Mouse (Mus musculus) intestine, postnatal 0 days (tissue): ENCODE measurements around the gene Nrxn3. TPM values are rescaled to one million over a fixed set of nuclear protein-coding genes. Genes with fewer than 3 reads are reported as not detected.

ENCODE experiments used
- ATAC-seq: fragments of 200-750 bp; cut with Nextera tagmentation; 2 replicates; pipeline ENCODE4 v1.8.0; 2017; ENCODE audit warnings: mild to moderate bottlenecking, moderate TSS enrichment, moderate library complexity
- H3K27ac ChIP-seq: fragments of 300-500 bp; sonication (generic); 2 replicates; pipeline ENCODE4 v1.5.1; 2014; ENCODE audit warnings: mild to moderate bottlenecking, low read depth, low read length, moderate library complexity
- H3K27me3 ChIP-seq: fragments of 300-500 bp; sonication (generic); replicated peaks from 2 replicates; pipeline ENCODE4 v1.6.1; 2014; ENCODE audit warnings: low read length, mixed read lengths; ENCODE audit not compliant: control insufficient read depth, insufficient read depth
- H3K36me3 ChIP-seq: fragments of 300-500 bp; sonication (generic); 2 replicates; pipeline ENCODE4 v1.6.1; 2014; ENCODE audit warnings: mild to moderate bottlenecking, moderate library complexity; ENCODE audit not compliant: control insufficient read depth, insufficient read depth
- H3K4me1 ChIP-seq: fragments of 300-500 bp; sonication (generic); replicated peaks from 2 replicates; pipeline ENCODE4 v1.6.1; 2014; ENCODE audit warnings: antibody characterized with exemption, low read length, mixed read lengths; ENCODE audit not compliant: control insufficient read depth, insufficient read depth
- H3K4me2 ChIP-seq: fragments of 300-500 bp; sonication (generic); replicated peaks from 2 replicates; pipeline ENCODE4 v1.6.1; 2014; ENCODE audit warnings: low read depth, mild to moderate bottlenecking, moderate library complexity
- H3K4me3 ChIP-seq: fragments of 300-500 bp; sonication (generic); 2 replicates; pipeline ENCODE4 v1.5.1; 2014; ENCODE audit warnings: low read depth, low read length
- H3K9ac ChIP-seq: fragments of 300-500 bp; sonication (generic); 2 replicates; pipeline ENCODE4 v1.6.1; 2014; ENCODE audit warnings: mild to moderate bottlenecking, low read depth, low read length
- H3K9me3 ChIP-seq: fragments of 300-500 bp; sonication (generic); 2 replicates; pipeline ENCODE4 v1.6.1; 2016; ENCODE audit warnings: mixed run types; ENCODE audit not compliant: control insufficient read depth
- CTCF ChIP-seq: sonication (generic); IDR thresholded peaks from 2 replicates; pipeline ENCODE4 v1.5.1; 2016; ENCODE audit warnings: low read depth, mild to moderate bottlenecking, control low read depth, antibody characterized with exemption, moderate library complexity
- WGBS: fragments of 180-500 bp; shearing (Covaris S2); extraction: QIAGEN DNeasy Blood & Tissue Kit; methylation state at CpG from one replicate; pipeline ENCODE4 v1.1.7; 2014; 5-methylcytosine and 5-hydroxymethylcytosine counted together
- polyA plus RNA-seq: library from polyadenylated mRNA; unstranded; fragments of >200 nt; fragmentation: Nextera tagmentation; extraction: Ambion mirVana; gene quantifications from 2 replicates; pipeline ENCODE4 v1.2.1, GENCODE M21; 2015

Nrxn3 gene
- polyA plus RNA-seq, 1 experiment from 2014 or later = 0.47 TPM

DNA sequence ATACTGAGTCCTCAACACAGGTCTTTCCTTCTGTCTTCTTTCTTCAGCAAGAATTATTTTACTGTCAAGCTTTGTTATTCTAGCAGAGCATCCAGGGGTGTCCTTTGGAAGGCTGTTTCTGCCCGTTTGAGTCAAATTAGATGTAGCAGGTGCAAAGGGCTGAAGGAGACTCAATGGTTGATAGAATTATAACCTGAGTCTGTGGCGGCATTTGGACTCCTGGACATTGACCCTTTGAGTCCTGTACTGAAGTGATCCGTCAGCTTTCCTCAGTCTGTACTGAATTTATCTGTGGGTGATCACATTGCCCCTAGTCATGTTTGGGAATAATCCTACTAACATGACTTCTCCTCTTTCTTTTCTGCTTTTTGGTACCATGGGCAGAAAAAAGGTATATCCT lies 234.8 kb downstream of the Nrxn3 start:
- no peaks in the 10 kb centered on the region for H3K9me3 ChIP-seq
- WGBS = 66% methylated on average over 3 of the region's 3 CpGs
- H3K9ac ChIP-seq = no peak overlapping the region
- H3K4me1 ChIP-seq = no peaks in the 10 kb centered on the region
- H3K27me3 ChIP-seq = no peaks in the 10 kb centered on the region
- H3K27ac ChIP-seq = no peak overlapping the region
- no peak for ATAC-seq
- no peak for TF ChIP-seq CTCF
- no peaks in the 10 kb centered on the region for H3K36me3 ChIP-seq
- no peak overlapping the region for H3K4me2 ChIP-seq
- H3K4me3 ChIP-seq = no peak overlapping the region

DNA sequence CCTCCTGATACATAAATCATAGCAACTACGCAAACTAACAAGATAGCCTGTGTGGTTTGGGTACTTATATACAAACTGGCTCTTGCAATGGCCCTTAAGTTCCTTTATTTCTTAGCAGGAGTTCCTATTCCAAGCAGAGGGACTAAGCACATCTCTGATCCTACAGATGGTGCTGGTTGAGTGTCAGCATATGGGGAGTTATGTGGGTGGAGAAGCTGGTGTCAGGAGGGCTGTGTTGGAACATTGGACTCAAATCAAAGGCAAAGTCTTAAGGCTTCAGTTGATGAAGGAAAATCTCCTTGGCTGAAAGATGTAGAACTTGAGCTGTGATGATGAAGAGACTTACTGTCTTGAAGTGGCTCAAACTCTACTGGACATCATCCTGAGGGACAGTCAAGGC lies 238.1 kb downstream of the Nrxn3 start:
- Histone ChIP-seq H3K4me3 (no peak overlapping the region), H3K4me2 (no peak overlapping the region), H3K27ac (no peak overlapping the region), H3K9me3 (no peaks in the 10 kb centered on the region), H3K4me1 (no peaks in the 10 kb centered on the region), H3K27me3 (no peaks in the 10 kb centered on the region), H3K9ac (no peak overlapping the region), H3K36me3 (no peaks in the 10 kb centered on the region)
- 92% methylated on average over 1 of the region's 1 CpGs for WGBS
- TF ChIP-seq CTCF = no peak
- ATAC-seq = no peak

DNA sequence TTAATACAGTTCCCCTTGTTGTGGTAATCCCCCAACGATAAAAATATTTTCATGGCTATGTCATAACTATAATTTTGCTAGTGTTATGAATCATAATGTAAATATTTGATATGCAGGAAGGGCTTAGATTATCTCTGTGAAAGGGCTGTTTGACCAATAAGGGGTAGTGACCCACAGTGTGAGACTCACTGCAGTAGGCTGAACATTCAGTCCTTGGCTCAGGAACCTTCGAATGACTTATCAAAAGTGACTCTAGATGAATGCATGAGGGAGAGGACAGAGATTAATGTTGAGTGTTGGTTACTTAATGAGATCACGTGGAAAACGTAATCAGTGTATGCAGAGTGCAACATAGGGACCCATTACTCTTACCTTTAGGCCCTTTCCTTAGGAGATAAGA lies 243.7 kb downstream of the Nrxn3 start:
- ATAC-seq = no peak
- Histone ChIP-seq H3K27ac (no peak overlapping the region), H3K4me3 (no peak overlapping the region), H3K9ac (no peak overlapping the region), H3K36me3 (no peaks in the 10 kb centered on the region), H3K4me1 (no peaks in the 10 kb centered on the region), H3K27me3 (no peaks in the 10 kb centered on the region), H3K9me3 (no peaks in the 10 kb centered on the region), H3K4me2 (no peak overlapping the region)
- no peak for TF ChIP-seq CTCF
- 62% methylated on average over 4 of the region's 4 CpGs for WGBS

DNA sequence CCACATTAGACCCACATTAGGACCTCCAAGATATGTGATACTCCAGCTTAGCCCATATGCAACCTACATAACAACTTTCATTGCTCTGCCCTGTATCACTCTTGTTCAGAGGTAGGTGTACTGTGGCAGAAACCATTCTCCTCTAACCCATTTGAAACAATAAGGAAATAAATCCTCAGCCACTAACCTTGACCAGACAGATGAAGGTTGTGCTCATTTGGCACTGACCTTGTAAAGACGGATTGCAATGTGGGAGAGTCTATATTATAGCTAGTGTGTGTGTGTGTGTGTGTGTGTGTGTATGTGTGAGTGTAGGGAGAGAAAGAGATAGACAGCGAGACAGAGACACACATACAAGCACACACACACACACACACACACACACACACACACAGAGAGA lies 253.9 kb downstream of the Nrxn3 start:
- Histone ChIP-seq H3K9me3 (no peaks in the 10 kb centered on the region), H3K36me3 (no peaks in the 10 kb centered on the region), H3K4me3 (no peak overlapping the region), H3K4me2 (no peak overlapping the region), H3K4me1 (no peaks in the 10 kb centered on the region), H3K9ac (no peak overlapping the region), H3K27ac (no peak overlapping the region), H3K27me3 (no peaks in the 10 kb centered on the region)
- WGBS = 75% methylated on average over 2 of the region's 2 CpGs
- TF ChIP-seq CTCF = no peak
- no peak for ATAC-seq

DNA sequence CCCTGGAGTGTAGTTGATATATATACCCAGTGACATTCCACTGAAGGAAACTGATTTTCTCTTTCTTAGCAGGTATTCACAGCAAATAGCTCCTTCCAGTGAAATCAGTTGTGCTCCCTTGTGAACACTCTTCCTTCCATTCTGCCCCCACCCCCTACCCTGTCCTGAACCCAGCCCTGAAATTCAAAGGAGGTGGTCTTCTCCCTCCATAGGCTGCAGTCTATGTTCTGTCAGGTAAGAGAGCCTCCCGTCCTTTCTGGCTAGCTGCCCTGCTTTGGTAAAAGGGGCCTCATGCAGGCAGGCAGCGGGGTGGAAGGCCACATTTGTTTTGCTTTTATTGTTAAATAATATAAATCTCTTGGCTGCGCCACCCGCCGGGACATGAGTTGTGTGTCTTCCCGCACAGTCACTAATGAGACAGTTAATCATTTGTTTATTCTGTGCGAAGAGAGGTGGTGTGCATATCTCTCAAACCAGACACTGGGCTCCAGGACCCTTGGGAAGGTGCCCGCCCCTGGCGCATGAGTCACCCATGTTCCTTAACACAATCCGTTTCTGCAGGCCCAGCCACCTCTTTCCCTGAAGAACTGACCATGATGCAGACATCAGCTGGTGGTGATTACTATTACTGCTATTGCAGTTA lies 261.1 kb downstream of the Nrxn3 start:
- Histone ChIP-seq H3K27ac (no peak overlapping the region), H3K9me3 (no peaks in the 10 kb centered on the region), H3K36me3 (no peaks in the 10 kb centered on the region), H3K4me2 (no peak overlapping the region), H3K4me1 (no peaks in the 10 kb centered on the region), H3K9ac (no peak overlapping the region), H3K27me3 (no peaks in the 10 kb centered on the region), H3K4me3 (no peak overlapping the region)
- WGBS = 23% methylated on average over 10 of the region's 10 CpGs
- ATAC-seq = no peak
- no peak for TF ChIP-seq CTCF

DNA sequence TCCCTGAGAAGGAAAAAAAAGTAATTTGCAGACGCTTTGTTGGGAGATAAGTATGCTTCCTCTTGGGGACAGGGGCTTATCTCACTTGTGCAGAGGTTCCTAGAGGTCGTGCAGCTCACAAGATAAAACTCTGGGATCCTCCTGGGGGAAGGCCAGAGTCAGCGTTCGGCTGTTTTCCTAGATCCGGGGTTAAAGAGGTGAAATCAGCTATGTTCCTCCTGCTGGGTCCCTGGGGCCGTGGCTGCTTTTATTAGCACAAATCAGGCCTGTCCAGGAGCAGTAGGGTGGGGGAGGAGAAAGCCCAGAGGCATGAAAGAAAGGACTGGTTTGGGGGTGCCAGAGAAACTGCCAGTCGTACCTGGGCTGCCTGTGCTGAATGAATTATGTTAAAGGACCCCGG lies 261.7 kb downstream of the Nrxn3 start:
- 21% methylated on average over 8 of the region's 8 CpGs for WGBS

DNA sequence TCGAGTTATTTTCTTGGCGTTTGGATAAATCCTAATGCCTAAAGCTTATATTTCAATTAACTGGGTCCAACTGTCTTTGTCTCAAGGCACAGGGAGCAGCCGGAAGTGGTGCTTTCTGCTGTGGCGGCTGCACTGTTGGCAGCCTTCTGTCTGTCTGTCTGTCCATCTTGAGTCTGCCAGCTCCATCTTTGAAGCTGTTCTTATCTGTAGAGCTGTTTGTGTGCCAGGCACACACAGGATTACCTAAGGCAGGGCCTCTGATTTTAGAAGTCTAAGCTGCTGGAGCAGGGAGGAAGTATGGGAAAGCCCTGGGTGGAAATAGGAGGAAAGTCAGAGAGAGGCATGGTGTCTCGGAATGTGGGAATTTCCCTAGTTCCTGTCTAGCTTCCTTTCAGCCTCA lies 262.1 kb downstream of the Nrxn3 start:
- no peaks in the 10 kb centered on the region for H3K27me3 ChIP-seq
- no peak overlapping the region for H3K9ac ChIP-seq

More for the DNA sequence above, 261.7 kb downstream of the Nrxn3 start:
- Histone ChIP-seq H3K9ac (no peak overlapping the region), H3K4me2 (no peak overlapping the region), H3K36me3 (no peaks in the 10 kb centered on the region), H3K27me3 (no peaks in the 10 kb centered on the region), H3K4me3 (no peak overlapping the region), H3K27ac (no peak overlapping the region), H3K4me1 (no peaks in the 10 kb centered on the region), H3K9me3 (no peaks in the 10 kb centered on the region)
- no peak for TF ChIP-seq CTCF
- no peak; the same call in 1 of the 2 replicates for ATAC-seq

More for the DNA sequence above, 262.1 kb downstream of the Nrxn3 start:
- TF ChIP-seq CTCF = no peak
- Histone ChIP-seq H3K27ac (no peak overlapping the region), H3K4me1 (no peaks in the 10 kb centered on the region), H3K36me3 (no peaks in the 10 kb centered on the region), H3K4me3 (no peak overlapping the region), H3K9me3 (no peaks in the 10 kb centered on the region), H3K4me2 (no peak overlapping the region)
- WGBS = 38% methylated on average over 5 of the region's 5 CpGs
- ATAC-seq = no peak
